Mouse (Mus musculus) embryonic fibroblast, embryonic 13.5 days (primary cell): ENCODE data around the gene Anln.

Experiments used
- CTCF ChIP-seq: IDR thresholded peaks from 2 replicates; pipeline ENCODE4 v1.5.1; 2011; ENCODE audit warnings: mild to moderate bottlenecking, control low read depth, low read length, moderate library complexity, borderline replicate concordance; ENCODE audit not compliant: insufficient read depth
- POLR2A ChIP-seq: IDR thresholded peaks from 2 replicates; pipeline ENCODE4 v1.6.1; 2011; ENCODE audit warnings: low read depth, mild to moderate bottlenecking, control low read depth, low read length, moderate library complexity

GRCm38 (mm10) chr9:22327099-22327474, 61.9 kb downstream of the Anln start:
- no peak for TF ChIP-seq POLR2A
- no peak for TF ChIP-seq CTCF
